Mouse (Mus musculus): ENCODE data around the gene Slc25a26.

DNA sequence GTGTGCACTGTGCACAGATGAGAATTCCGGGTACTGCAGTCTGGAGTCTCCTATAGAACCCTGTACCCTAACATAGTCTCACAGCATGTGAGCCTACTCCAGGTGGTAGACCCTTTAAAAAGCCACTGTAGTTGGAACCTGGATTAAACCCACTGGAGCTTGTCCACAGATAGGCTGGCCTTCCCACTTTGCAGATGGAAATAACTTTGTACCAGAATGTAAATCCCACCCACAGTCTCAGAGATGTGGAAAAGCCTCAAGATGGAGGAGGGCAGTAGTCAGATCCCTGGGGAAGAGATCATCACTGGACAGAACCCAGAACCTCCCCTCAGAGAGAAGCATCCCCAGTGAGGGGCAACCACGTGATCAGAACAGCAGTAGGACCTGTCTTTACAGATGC lies 143.9 kb downstream of the Slc25a26 start:
- TF ChIP-seq CTCF (IDR thresholded peaks at IDR 0.05; ENCODE audit: control insufficient read depth, insufficient read depth, insufficient read length) (no peak), MYOG (IDR thresholded peaks at IDR 0.05; ENCODE audit: control insufficient read depth, extremely low read depth, insufficient read length) (no peak), MYOD1 (IDR thresholded peaks at IDR 0.05; ENCODE audit: control insufficient read depth, insufficient read length, low read depth) (no peak), MAX (IDR thresholded peaks at IDR 0.05) (no peak), CEBPB (IDR thresholded peaks at IDR 0.05; ENCODE audit: low read depth) (no peak)
